Mouse (Mus musculus) MEL (cell line): Measurements from ENCODE around the gene Inpp5e. TPM values are rescaled to one million over a fixed set of nuclear protein-coding genes. Genes with fewer than 3 reads are reported as not detected.

Source experiments
- DNase-seq: peaks from one replicate; pipeline ENCODE4 v3.0.0; 2011; ENCODE audit warnings: low read depth, low spot score
- H3K27ac ChIP-seq: 2 replicates; pipeline ENCODE4 v1.5.1; 2012; ENCODE audit warnings: low read depth, mild to moderate bottlenecking, control low read depth, low read length, moderate library complexity; ENCODE audit not compliant: control insufficient read depth
- H3K27me3 ChIP-seq, 2 experiments: fragments of 150-350 bp in 1 of 2; sonication (generic) in 1 of 2; 2 replicates each; pipeline ENCODE4 v1.6.1; 2012; ENCODE audit warnings: low read length in 2 of 2, mild to moderate bottlenecking in 2 of 2, improper control_type of control experiment in 1 of 2, moderate library complexity in 1 of 2; ENCODE audit not compliant: insufficient read depth in 2 of 2, control insufficient read depth in 1 of 2
- H3K36me3 ChIP-seq, 2 experiments: 2 replicates each; pipeline ENCODE4 v1.6.1; 2012 to 2014; ENCODE audit warnings: low read length in 2 of 2, improper control_type of control experiment in 1 of 2, inconsistent platforms in 1 of 2, mild to moderate bottlenecking in 1 of 2; ENCODE audit not compliant: insufficient read depth in 2 of 2, control insufficient read depth in 1 of 2
- H3K4me1 ChIP-seq, 2 experiments: fragments of 150-350 bp in 1 of 2; sonication (generic) in 1 of 2; 2 replicates each; pipeline ENCODE4 v1.6.1; 2012; ENCODE audit warnings: low read length in 2 of 2, improper control_type of control experiment in 1 of 2, mild to moderate bottlenecking in 1 of 2; ENCODE audit not compliant: insufficient read depth in 2 of 2, control insufficient read depth in 1 of 2
- H3K4me3 ChIP-seq, 2 experiments: fragments of 150-350 bp in 1 of 2; sonication (generic) in 1 of 2; 2 replicates each; pipeline ENCODE4 v1.5.1; 2012; ENCODE audit warnings: low read depth in 2 of 2, low read length in 2 of 2, mild to moderate bottlenecking in 2 of 2, moderate library complexity in 2 of 2, control low read depth in 1 of 2, improper control_type of control experiment in 1 of 2; ENCODE audit not compliant: control insufficient read depth in 1 of 2, insufficient read depth in 1 of 2
- H3K79me2 ChIP-seq: 2 replicates; pipeline ENCODE4 v1.6.1; 2012; ENCODE audit warnings: mild to moderate bottlenecking, low read length, moderate library complexity; ENCODE audit not compliant: control insufficient read depth, poor library complexity, insufficient read depth
- H3K9ac ChIP-seq: 2 replicates; pipeline ENCODE4 v1.6.1; 2012; ENCODE audit warnings: low read depth, mild to moderate bottlenecking, control low read depth, low read length, moderate library complexity; ENCODE audit not compliant: control insufficient read depth, poor library complexity, severe bottlenecking
- H3K9me3 ChIP-seq: fragments of 150-350 bp; sonication (generic); replicated peaks from 2 replicates; pipeline ENCODE4 v1.6.1; 2012; ENCODE audit warnings: mild to moderate bottlenecking, low read length, improper control_type of control experiment, moderate library complexity; ENCODE audit not compliant: insufficient read depth
- CHD1 ChIP-seq: IDR thresholded peaks from 2 replicates; pipeline ENCODE4 v1.6.1; 2012; ENCODE audit warnings: low read depth, mild to moderate bottlenecking, inconsistent platforms, low read length, improper control_type of control experiment
- CHD2 ChIP-seq: IDR thresholded peaks from 2 replicates; pipeline ENCODE4 v1.6.1; 2011; ENCODE audit warnings: low read length, improper control_type of control experiment
- CTCF ChIP-seq, 3 experiments: IDR thresholded peaks in 2 of 3; conservative IDR thresholded peaks in 1 of 3; 2 replicates each; pipeline ENCODE4 v1.5.1; 2011 to 2012; ENCODE audit warnings: low read length in 3 of 3, low read depth in 2 of 3, mild to moderate bottlenecking in 2 of 3, improper control_type of control experiment in 1 of 3, inconsistent platforms in 1 of 3, mixed read lengths in 1 of 3, moderate library complexity in 1 of 3; ENCODE audit not compliant: control insufficient read depth in 1 of 3, insufficient read depth in 1 of 3, poor library complexity in 1 of 3, severe bottlenecking in 1 of 3
- E2F4 ChIP-seq: IDR thresholded peaks from 2 replicates; pipeline ENCODE4 v1.6.1; 2011; ENCODE audit warnings: low read depth, low read length, improper control_type of control experiment, borderline replicate concordance
- ELF1 ChIP-seq: IDR thresholded peaks from 2 replicates; pipeline ENCODE4 v1.6.1; 2014; ENCODE audit warnings: low read depth, mild to moderate bottlenecking, inconsistent platforms, low read length, improper control_type of control experiment, moderate library complexity
- GATA1 ChIP-seq: IDR thresholded peaks from 2 replicates; pipeline ENCODE4 v1.6.1; 2011; ENCODE audit warnings: low read depth, low read length, improper control_type of control experiment
- HCFC1 ChIP-seq: IDR thresholded peaks from 2 replicates; pipeline ENCODE4 v1.6.1; 2012; ENCODE audit warnings: low read depth, mild to moderate bottlenecking, inconsistent platforms, low read length, improper control_type of control experiment, moderate library complexity
- JUND ChIP-seq: IDR thresholded peaks from 2 replicates; pipeline ENCODE4 v1.6.1; 2011; ENCODE audit warnings: low read depth, mild to moderate bottlenecking, improper control_type of control experiment, low read length
- KAT2A ChIP-seq: conservative IDR thresholded peaks from 2 replicates; pipeline ENCODE4 v1.6.1; 2012; ENCODE audit warnings: low read depth, low read length, improper control_type of control experiment, inconsistent platforms
- MAX ChIP-seq: IDR thresholded peaks from 2 replicates; pipeline ENCODE4 v1.6.1; 2011; ENCODE audit warnings: low read length, improper control_type of control experiment
- MYB ChIP-seq: IDR thresholded peaks from 2 replicates; pipeline ENCODE4 v1.6.1; 2011; ENCODE audit warnings: mild to moderate bottlenecking, low read depth, low read length, improper control_type of control experiment
- NELFE ChIP-seq: IDR thresholded peaks from 2 replicates; pipeline ENCODE4 v1.6.1; 2011; ENCODE audit warnings: low read depth, low read length, improper control_type of control experiment
- NRF1 ChIP-seq: IDR thresholded peaks from 2 replicates; pipeline ENCODE4 v1.6.1; 2014; ENCODE audit warnings: low read depth, mild to moderate bottlenecking, inconsistent platforms, low read length, improper control_type of control experiment, moderate library complexity; ENCODE audit not compliant: poor library complexity, insufficient read depth, severe bottlenecking
- POLR2A ChIP-seq, 2 experiments: IDR thresholded peaks; 2 replicates each; pipeline ENCODE4 v1.6.1; 2011 to 2012; ENCODE audit warnings: low read length in 2 of 2, mild to moderate bottlenecking in 2 of 2, control low read depth in 1 of 2, improper control_type of control experiment in 1 of 2, low read depth in 1 of 2, moderate library complexity in 1 of 2; ENCODE audit not compliant: control insufficient read depth in 1 of 2, insufficient read depth in 1 of 2, poor library complexity in 1 of 2
- POLR2AphosphoS2 ChIP-seq: IDR thresholded peaks from 2 replicates; pipeline ENCODE4 v1.6.1; 2011; ENCODE audit warnings: low read length, improper control_type of control experiment
- RAD21 ChIP-seq: IDR thresholded peaks from 2 replicates; pipeline ENCODE4 v1.6.1; 2011; ENCODE audit warnings: mild to moderate bottlenecking, low read depth, low read length, improper control_type of control experiment
- SIN3A ChIP-seq: IDR thresholded peaks from 2 replicates; pipeline ENCODE4 v1.6.1; 2012; ENCODE audit warnings: low read length, improper control_type of control experiment, inconsistent platforms
- SMC3 ChIP-seq: IDR thresholded peaks from 2 replicates; pipeline ENCODE4 v1.6.1; 2011; ENCODE audit warnings: low read depth, low read length, improper control_type of control experiment
- USF1 ChIP-seq: IDR thresholded peaks from 2 replicates; pipeline ENCODE4 v1.6.1; 2014; ENCODE audit warnings: low read depth, mild to moderate bottlenecking, inconsistent platforms, low read length, improper control_type of control experiment, moderate library complexity
- USF2 ChIP-seq, 2 experiments: IDR thresholded peaks; 2 replicates each; pipeline ENCODE4 v1.6.1; 2011 to 2012; ENCODE audit warnings: improper control_type of control experiment in 2 of 2, low read length in 2 of 2, borderline replicate concordance in 1 of 2, inconsistent platforms in 1 of 2, low read depth in 1 of 2, mild to moderate bottlenecking in 1 of 2; ENCODE audit not compliant: insufficient read depth in 1 of 2
- ZC3H11A ChIP-seq: IDR thresholded peaks from 2 replicates; pipeline ENCODE4 v1.6.1; 2012; ENCODE audit warnings: low read depth, mild to moderate bottlenecking, inconsistent platforms, low read length, improper control_type of control experiment
- ZNF384 ChIP-seq: IDR thresholded peaks from 2 replicates; pipeline ENCODE4 v1.6.1; 2012; ENCODE audit warnings: low read depth, mild to moderate bottlenecking, inconsistent platforms, low read length, improper control_type of control experiment
- polyA plus RNA-seq, 2 experiments: library from polyadenylated mRNA; stranded (reverse) in 1 of 2; unstranded in 1 of 2; fragments of >175 nt in 1 of 2; fragments of >200 nt in 1 of 2; gene quantifications; 2 replicates each; pipeline versions ENCODE4 v1.2.1 to v1.2.4; 2012; ENCODE audit warnings: low replicate concordance in 2 of 2, low read depth in 1 of 2; ENCODE audit not compliant: insufficient read length in 2 of 2, insufficient read depth in 1 of 2, missing spikeins in 1 of 2
- total RNA-seq: library from RNA; depleted of rRNA; stranded (reverse); fragments of 300-350 nt; gene quantifications from 2 replicates; pipeline ENCODE4 v1.2.3, GENCODE M21; 2012; rRNA removed

Inpp5e gene
- total RNA-seq = 9.6 and 11.2 TPM in 2 replicates
- 10 to 100 TPM in 1 of 2 experiments, not detected in 1; 17.5 TPM for polyA plus RNA-seq

DNA sequence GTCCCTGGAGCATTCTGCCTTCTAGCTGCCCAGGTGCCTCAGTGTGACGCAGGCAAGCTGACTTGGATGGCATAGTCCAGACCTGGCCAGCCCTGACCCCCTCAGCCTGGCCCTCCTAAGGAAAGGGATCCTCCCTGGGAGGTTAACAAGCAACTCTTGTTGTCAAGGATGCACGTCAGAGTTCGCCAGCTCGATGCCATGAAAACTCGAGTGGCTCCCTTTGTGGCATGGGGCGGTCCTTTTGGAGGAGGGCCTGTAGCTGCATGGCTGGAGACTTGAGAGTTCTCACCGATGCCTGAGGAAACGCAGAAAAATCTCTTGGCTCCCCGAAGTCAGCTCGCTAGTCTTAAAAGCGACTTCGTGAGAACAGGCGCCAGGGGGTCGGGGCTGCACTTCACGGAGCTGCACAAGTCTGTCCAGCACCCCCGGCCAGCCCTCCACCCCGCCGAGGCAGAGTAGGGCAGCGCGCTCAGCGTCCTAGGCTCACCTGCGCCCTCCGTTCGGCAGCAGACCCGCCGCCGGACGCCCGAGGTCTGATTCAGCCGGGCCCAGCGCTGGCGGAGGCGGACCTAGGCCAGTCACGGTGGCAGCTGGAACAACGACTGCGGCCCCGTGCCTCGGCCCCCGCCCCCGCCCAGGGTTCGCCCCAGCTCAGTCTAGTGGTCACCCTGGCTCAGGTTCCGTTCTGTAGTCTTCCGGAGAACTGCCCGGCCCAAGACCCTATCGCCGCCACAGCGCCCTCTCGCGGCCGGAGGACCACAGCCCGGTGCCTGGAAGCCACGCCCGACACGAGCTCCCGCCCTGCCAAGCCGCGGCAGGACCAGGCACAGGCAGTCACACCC is at the start of gene Inpp5e:
Gene Inpp5e, minus strand, starts transcription at position 689 of the 842 bp plus-strand sequence.
- DNase-seq = peak; percentile 92
- Histone ChIP-seq H3K4me1 (peaks cover 1 to 19% of the 10 kb centered on the region in 2 experiments; a peak in 3 of 4 replicates), H3K36me3 (no peaks in the 10 kb centered on the region; a peak in 1 of 4 replicates), H3K79me2 (peaks cover 18% of the 10 kb centered on the region), H3K9me3 (no peaks in the 10 kb centered on the region), H3K27ac (0 out of 2 replicates have a peak within 1 kb of the TSS, but pooled peaks have one; percentile 8), H3K9ac (peak within 1 kb of the TSS; percentile 85)
- TF ChIP-seq ZC3H11A = no peak
- peak; percentile 68; the same call in 1 of the 2 replicates for TF ChIP-seq SIN3A
- peak; percentile 74 for TF ChIP-seq ELF1
- TF ChIP-seq RAD21 = no peak
- TF ChIP-seq POLR2AphosphoS2 = peak; percentile 72; the same call in 1 of the 2 replicates
- TF ChIP-seq E2F4 = no peak
- TF ChIP-seq POLR2A (IDR thresholded peaks at IDR 0.05; ENCODE audit: control insufficient read depth in 1 of 2, insufficient read depth in 1 of 2, low read depth in 1 of 2, low read length in 2 of 2, poor library complexity in 1 of 2) = peak; percentile 62 to 76; a peak in 3 of 4 replicates
- peak; percentile 50 to 96 (median 89); a peak in 5 of 6 replicates for TF ChIP-seq CTCF (IDR thresholded peaks at IDR 0.05 in 2 of 3, conservative IDR thresholded peaks at IDR 0.05 in 1 of 3; ENCODE audit: control insufficient read depth in 1 of 3, insufficient read depth in 1 of 3, low read depth in 2 of 3, low read length in 3 of 3, poor library complexity in 1 of 3, severe bottlenecking in 1 of 3)
- TF ChIP-seq MAX = no peak
- peak; percentile 82 for TF ChIP-seq HCFC1
- peak; percentile 47 for TF ChIP-seq NELFE
- no peak for TF ChIP-seq MYB
- no peak for TF ChIP-seq GATA1
- no peak for TF ChIP-seq USF1
- TF ChIP-seq SMC3 = peak; percentile 40; the same call in 1 of the 2 replicates
- TF ChIP-seq, all 39 proteins: peak for 8
- no peaks in the 10 kb centered on the region for H3K27me3 ChIP-seq
- H3K4me3 ChIP-seq = peak within 1 kb of the TSS; percentile 74 to 83

DNA sequence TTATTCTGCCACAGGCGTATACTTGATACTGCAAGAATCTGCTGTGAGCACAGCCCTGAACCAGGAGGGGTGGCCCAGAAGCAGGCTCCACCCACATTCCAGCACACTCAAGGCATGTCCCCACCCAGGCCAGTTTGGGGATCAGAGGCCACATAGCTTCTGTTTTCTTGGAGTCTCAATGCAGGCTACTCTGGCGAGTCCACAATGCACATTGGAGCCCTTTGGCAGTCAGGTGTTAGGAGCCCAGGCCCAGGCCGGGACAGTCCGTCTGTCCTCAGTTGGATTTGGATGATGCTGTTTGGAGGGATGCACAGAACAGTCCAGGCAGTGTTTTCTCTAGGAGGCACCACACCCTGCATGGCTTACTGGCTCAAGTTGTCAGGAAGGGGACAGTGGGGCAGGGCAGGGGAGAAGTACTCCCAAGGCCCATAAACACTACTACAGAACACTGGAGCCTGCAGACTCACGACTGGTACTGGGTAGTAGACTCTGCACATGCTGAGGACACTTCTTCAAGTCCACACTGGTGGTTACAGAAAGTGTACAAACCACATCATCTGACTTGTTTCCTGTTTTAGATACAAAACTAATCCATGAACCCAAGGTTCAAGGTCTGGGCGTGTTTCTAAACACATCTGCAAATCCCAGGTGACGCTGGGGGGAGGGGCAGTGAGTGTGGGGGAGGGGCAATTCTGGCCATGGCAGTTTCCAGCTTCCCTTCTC is 49.6 kb upstream of the Inpp5e start:
- Histone ChIP-seq H3K4me3 (no peak overlapping the region), H3K9me3 (no peaks in the 10 kb centered on the region), H3K9ac (no peak overlapping the region), H3K27ac (no peak overlapping the region), H3K79me2 (no peaks in the 10 kb centered on the region), H3K36me3 (no peaks in the 10 kb centered on the region), H3K27me3 (no peaks in the 10 kb centered on the region), H3K4me1 (no peaks in the 10 kb centered on the region)
- TF ChIP-seq JUND = no peak
- TF ChIP-seq CHD1 = no peak
- no peak for TF ChIP-seq USF2 (IDR thresholded peaks at IDR 0.05; ENCODE audit: borderline replicate concordance in 1 of 2, insufficient read depth in 1 of 2, low read depth in 1 of 2, low read length in 2 of 2)
- TF ChIP-seq GATA1 = no peak
- TF ChIP-seq ZNF384 = no peak
- peak; percentile 47 for TF ChIP-seq CHD2
- TF ChIP-seq NRF1 = no peak
- no peak for TF ChIP-seq KAT2A
- no peak for DNase-seq
